Mouse (Mus musculus) B cell, adult (primary cell): ENCODE data around the gene Smim11. TPM values are rescaled to one million over a fixed set of nuclear protein-coding genes. Genes with fewer than 3 reads are reported as not detected.

Experiments
- total RNA-seq: library from RNA; stranded (reverse); gene quantifications from 4 replicates; pipeline ENCODE4 v1.2.4, GENCODE M21; 2023; ENCODE audit not compliant: inconsistent age

Smim11 gene
- total RNA-seq: 14.7 to 31.6 TPM (median 27.6 TPM) in 4 replicates

GRCm38 (mm10) chr16:92300649-92301411 lies at the start of gene Smim11:
TSS of gene Smim11 (plus strand) at chr16:92301286.

GRCm38 (mm10) chr16:92292101-92292500 lies 9.0 kb upstream of the Smim11 start, which contains the start of gene Kcne2:
TSS of gene Kcne2 (plus strand) at chr16:92292389.

GRCm38 (mm10) chr16:92321341-92321740 lies 20.3 kb downstream of the Smim11 start, which contains the start of gene Fam243:
TSS of gene Fam243 (minus strand) at chr16:92321441.

GRCm38 (mm10) chr16:92359229-92359628 lies 58.1 kb downstream of the Smim11 start, which contains the start of gene Kcne1:
TSS of gene Kcne1 (minus strand) at chr16:92359468.

Other genes starting within 250 kb of the Smim11 start
- 6.7 to 10.5 TPM (median 7.9 TPM) in 4 replicates for gene Mrps6, start 243.0 kb upstream of the Smim11 start, total RNA-seq
- gene Gm49711, start 243.0 kb upstream of the Smim11 start, total RNA-seq: not detected in 4 replicates
- gene Slc5a3, start 243.0 kb upstream of the Smim11 start, total RNA-seq: 2.5 to 4.9 TPM (median 3.3 TPM) in 4 replicates
- gene Kcne2, start 8.9 kb upstream of the Smim11 start, total RNA-seq: not detected in 4 replicates
- gene Fam243, start 20.2 kb downstream of the Smim11 start, total RNA-seq: not detected in 4 replicates
- not detected in 4 replicates for gene Kcne1, start 58.2 kb downstream of the Smim11 start, total RNA-seq
- gene Rcan1, start 169.6 kb downstream of the Smim11 start, total RNA-seq: 6.9 to 11.0 TPM (median 7.6 TPM) in 4 replicates
- not detected in 4 replicates for gene Clic6, start 184.4 kb downstream of the Smim11 start, total RNA-seq